Mouse (Mus musculus) gastrocnemius, adult 2 months (tissue): ENCODE measurements around the gene Tmbim7. TPM values are rescaled to one million over a fixed set of nuclear protein-coding genes. Genes with fewer than 3 reads are reported as not detected.
"Not testable (repeated sequence)": the region's sequence is repeated elsewhere in the genome, so short reads cannot be mapped to it uniquely, and the experiment has no call there.

Experiments
- DNase-seq: peaks from one replicate; pipeline ENCODE4 v3.0.0; 2022
- H3K27ac ChIP-seq: fragments of 200-600 bp; 2 replicates; pipeline ENCODE4 v1.8.1; 2022; ENCODE audit warnings: mild to moderate bottlenecking
- H3K4me3 ChIP-seq: fragments of 200-600 bp; 2 replicates; pipeline ENCODE4 v1.8.1; 2022; ENCODE audit warnings: mild to moderate bottlenecking, moderate library complexity
- CTCF ChIP-seq: fragments of 200-600 bp; IDR thresholded peaks from 2 replicates; pipeline ENCODE4 v1.8.1; 2022; ENCODE audit warnings: antibody characterized with exemption, mild to moderate bottlenecking, moderate library complexity
- intact Hi-C: fragments of 180-260 bp; cut with DNase I; formaldehyde crosslinking; loops from one replicate; pipeline ENCODE4 v1.15.1; 2025
- long read RNA-seq, 2 experiments: library from polyadenylated mRNA; stranded (forward); transcript quantifications; one replicate each; pipeline ENCODE4 v2.0.0; 2021
- total RNA-seq, 2 experiments: library from RNA; stranded (reverse); gene quantifications; 2 replicates each; pipeline ENCODE4 v1.2.3; 2021

The Tmbim7 gene
- not detected for total RNA-seq
- long read RNA-seq, experiment 1, result 0 reads
- long read RNA-seq, experiment 2, result 0 reads

- Histone ChIP-seq H3K27ac (no peak within 1 kb of the TSS), H3K4me3 (no peak within 1 kb of the TSS)
- TF ChIP-seq CTCF, result no peak
- no peak for DNase-seq
- intact Hi-C loops, result no loop called here
Observed at GRCm38 (mm10) chr5:3650881-3651280, at the start of gene Tmbim7. Tmbim7 (plus strand) TSS chr5:3651181.

- DNase-seq, result no peak
- TF ChIP-seq CTCF, result no peak
Observed at GRCm38 (mm10) chr5:3607114-3607513, 43.9 kb upstream of the Tmbim7 start.

GRCm38 (mm10) chr5:3609241-3609640 is 41.7 kb upstream of the Tmbim7 start:
- no peak for DNase-seq
- intact Hi-C loops, result no loop called here
- Histone ChIP-seq H3K27ac (no peak overlapping the region), H3K4me3 (no peak overlapping the region)
- TF ChIP-seq CTCF, result no peak

More at GRCm38 (mm10) chr5:3607114-3607513, 43.9 kb upstream of the Tmbim7 start:
- intact Hi-C loops, result no loop called here
- Histone ChIP-seq H3K27ac (no peak overlapping the region), H3K4me3 (no peak overlapping the region)

- intact Hi-C loops, H3K4me3 ChIP-seq: not testable (repeated sequence)
Observed at GRCm38 (mm10) chr5:3611835-3612234, 39.1 kb upstream of the Tmbim7 start.

GRCm38 (mm10) chr5:3620486-3620885 is 30.5 kb upstream of the Tmbim7 start:
- no peak overlapping the region for H3K4me3 ChIP-seq
- no peak for TF ChIP-seq CTCF
- intact Hi-C loops, result no loop called here

More at GRCm38 (mm10) chr5:3611835-3612234, 39.1 kb upstream of the Tmbim7 start:
- H3K27ac ChIP-seq, DNase-seq: not testable (repeated sequence)
- peak; percentile 24; the same call in 1 of the 2 replicates for TF ChIP-seq CTCF

GRCm38 (mm10) chr5:3630055-3630454 is 20.9 kb upstream of the Tmbim7 start:
- no peak for TF ChIP-seq CTCF
- H3K4me3 ChIP-seq, result no peak overlapping the region
- intact Hi-C loops, result no loop called here
- DNase-seq, result no peak
- no peak overlapping the region for H3K27ac ChIP-seq

More at GRCm38 (mm10) chr5:3620486-3620885, 30.5 kb upstream of the Tmbim7 start:
- no peak for DNase-seq
- no peak overlapping the region for H3K27ac ChIP-seq

- no peak for DNase-seq
- Histone ChIP-seq H3K4me3 (no peak overlapping the region), H3K27ac (no peak overlapping the region)
- no peak for TF ChIP-seq CTCF
- intact Hi-C loops, result no loop called here
Observed at GRCm38 (mm10) chr5:3631512-3632271, 19.3 kb upstream of the Tmbim7 start.

- DNase-seq, result no peak
- H3K27ac ChIP-seq, result no peak overlapping the region
- no peak for TF ChIP-seq CTCF
- intact Hi-C loops, result no loop called here
- no peak overlapping the region for H3K4me3 ChIP-seq
Observed at GRCm38 (mm10) chr5:3632285-3632684, 18.7 kb upstream of the Tmbim7 start.

- Histone ChIP-seq H3K27ac (no peak overlapping the region), H3K4me3 (no peak overlapping the region)
- DNase-seq, result no peak
- intact Hi-C loops, result no loop called here
- no peak for TF ChIP-seq CTCF
Observed at GRCm38 (mm10) chr5:3633315-3633714, 17.7 kb upstream of the Tmbim7 start.

GRCm38 (mm10) chr5:3633951-3634350 is 17.0 kb upstream of the Tmbim7 start:
- intact Hi-C loops, result no loop called here
- H3K4me3 ChIP-seq, result no peak overlapping the region

GRCm38 (mm10) chr5:3635286-3635685 is 15.7 kb upstream of the Tmbim7 start:
- TF ChIP-seq CTCF, result no peak
- Histone ChIP-seq H3K27ac (no peak overlapping the region), H3K4me3 (no peak overlapping the region)
- intact Hi-C loops, result no loop called here
- DNase-seq, result no peak

More at GRCm38 (mm10) chr5:3633951-3634350, 17.0 kb upstream of the Tmbim7 start:
- no peak for DNase-seq
- TF ChIP-seq CTCF, result peak; percentile 59
- no peak overlapping the region for H3K27ac ChIP-seq

- H3K4me3 ChIP-seq, result no peak overlapping the region
- H3K27ac ChIP-seq, result no peak overlapping the region
- no peak for TF ChIP-seq CTCF
- no peak for DNase-seq
- intact Hi-C loops, result loop anchor here (5.0 to 10.0 kb wide), 2 partner anchors 158 to 460 kb away; partner anchors contain the start of genes Ankib1, Cyp51 and Krit1
Observed at GRCm38 (mm10) chr5:3644621-3645020, 6.4 kb upstream of the Tmbim7 start.

- no peak for DNase-seq
- Histone ChIP-seq H3K4me3 (no peak overlapping the region), H3K27ac (no peak overlapping the region)
- intact Hi-C loops, result loop anchor here (5.0 to 10.0 kb wide), 2 partner anchors 157 to 459 kb away; partner anchors contain the start of genes Ankib1, Cyp51 and Krit1
- TF ChIP-seq CTCF, result no peak
Observed at GRCm38 (mm10) chr5:3645326-3645725, 5.7 kb upstream of the Tmbim7 start.

GRCm38 (mm10) chr5:3646539-3646938 is 4.4 kb upstream of the Tmbim7 start:
- no peak for DNase-seq
- no peak for TF ChIP-seq CTCF
- H3K27ac ChIP-seq, result peak overlapping the region; percentile 90

More at GRCm38 (mm10) chr5:3646539-3646938, 4.4 kb upstream of the Tmbim7 start:
- intact Hi-C loops, result loop anchor here (5.0 to 10.0 kb wide), 2 partner anchors 156 to 458 kb away; partner anchors contain the start of genes Ankib1, Cyp51 and Krit1
- peak overlapping the region; percentile 85 for H3K4me3 ChIP-seq
